Mouse (Mus musculus) hindbrain, postnatal 0 days (tissue): ENCODE results near the gene Aurkaip1. TPM values are rescaled to one million over a fixed set of nuclear protein-coding genes. Genes with fewer than 3 reads are reported as not detected.

Experiments used
- ATAC-seq: fragments of 200-750 bp; cut with Nextera tagmentation; 2 replicates; pipeline ENCODE4 v1.8.0; 2017; ENCODE audit warnings: mild to moderate bottlenecking, moderate TSS enrichment, moderate library complexity
- DNase-seq: peaks from one replicate; pipeline ENCODE4 v3.0.0-alpha.2; 2015; ENCODE audit warnings: low spot score
- H3K27ac ChIP-seq: fragments of 300-500 bp; sonication (generic); 2 replicates; pipeline ENCODE4 v1.5.1; 2014; ENCODE audit warnings: mild to moderate bottlenecking
- H3K27me3 ChIP-seq: fragments of 300-500 bp; sonication (generic); 2 replicates; pipeline ENCODE4 v1.6.1; 2014; ENCODE audit warnings: low read length, mixed read lengths; ENCODE audit not compliant: insufficient read depth
- H3K36me3 ChIP-seq: fragments of 300-500 bp; sonication (generic); 2 replicates; pipeline ENCODE4 v1.6.1; 2014; ENCODE audit warnings: low read length, mixed read lengths; ENCODE audit not compliant: insufficient read depth
- H3K4me1 ChIP-seq: fragments of 300-500 bp; sonication (generic); 2 replicates; pipeline ENCODE4 v1.6.1; 2014; ENCODE audit warnings: antibody characterized with exemption, low read length, mixed read lengths; ENCODE audit not compliant: insufficient read depth
- H3K4me2 ChIP-seq: fragments of 300-500 bp; sonication (generic); 2 replicates; pipeline ENCODE4 v1.6.1; 2014; ENCODE audit warnings: low read depth, mild to moderate bottlenecking, low read length, moderate library complexity, mixed read lengths
- H3K4me3 ChIP-seq: fragments of 300-500 bp; sonication (generic); 2 replicates; pipeline ENCODE4 v1.5.1; 2014; ENCODE audit warnings: low read length
- H3K9ac ChIP-seq: fragments of 300-500 bp; sonication (generic); replicated peaks from 2 replicates; pipeline ENCODE4 v1.6.1; 2014; ENCODE audit warnings: mild to moderate bottlenecking, low read length, moderate library complexity, mixed read lengths
- H3K9me3 ChIP-seq: fragments of 300-500 bp; sonication (generic); 2 replicates; pipeline ENCODE4 v1.6.1; 2016; ENCODE audit warnings: low read length, mixed read lengths
- CTCF ChIP-seq: IDR thresholded peaks from 2 replicates; pipeline ENCODE4 v1.5.1; 2016; ENCODE audit warnings: antibody characterized with exemption, control low read depth, low read depth
- WGBS: fragments of 180-500 bp; shearing (Covaris S2); extraction: QIAGEN DNeasy Blood & Tissue Kit; methylation state at CpG from one replicate; pipeline ENCODE4 v1.1.7; 2014; 5-methylcytosine and 5-hydroxymethylcytosine counted together
- polyA plus RNA-seq: library from polyadenylated mRNA; unstranded; fragments of >200 nt; fragmentation: Nextera tagmentation; extraction: Ambion mirVana; gene quantifications from 2 replicates; pipeline ENCODE4 v1.2.1, GENCODE M21; 2015
- total RNA-seq: library from RNA; depleted of rRNA; stranded (reverse); fragments of >200 nt; gene quantifications from 2 replicates; pipeline ENCODE4 v1.2.3, GENCODE M21; 2014

Aurkaip1 gene
- total and polyA plus RNA-seq, 2 experiments from 2014 or later = 143 to 162 TPM

GRCm38 (mm10) chr4:155823443-155823842 is 7.6 kb upstream of the Aurkaip1 start:
- Histone ChIP-seq H3K9me3 (no peaks in the 10 kb centered on the region), H3K4me2 (no peak overlapping the region), H3K4me1 (no peaks in the 10 kb centered on the region), H3K4me3 (no peak overlapping the region), H3K27ac (no peak overlapping the region), H3K9ac (no peak overlapping the region), H3K27me3 (no peaks in the 10 kb centered on the region), H3K36me3 (peaks cover 65% of the 10 kb centered on the region)
- ATAC-seq = no peak
- DNase-seq = no peak
- WGBS = 96% methylated on average over 16 of the region's 16 CpGs
- TF ChIP-seq CTCF = no peak

- no peak for TF ChIP-seq CTCF
- H3K27ac ChIP-seq = no peak overlapping the region
These were observed 1.2 kb upstream of the Aurkaip1 start for GRCm38 (mm10) chr4:155829866-155830265.

GRCm38 (mm10) chr4:155830596-155830995 is 476 bp upstream of the Aurkaip1 start:
- no peak for ATAC-seq
- H3K27ac ChIP-seq = no peak overlapping the region

More at GRCm38 (mm10) chr4:155829866-155830265, 1.2 kb upstream of the Aurkaip1 start:
- ATAC-seq (no peak), DNase-seq (no peak)
- no peak overlapping the region for H3K4me2 ChIP-seq
- H3K36me3 ChIP-seq = peaks cover 15% of the 10 kb centered on the region; the same call in 1 of the 2 replicates
- 95% methylated on average over 4 of the region's 4 CpGs for WGBS
- H3K4me3 ChIP-seq = no peak overlapping the region
- H3K9ac ChIP-seq = no peak overlapping the region
- peaks cover 7% of the 10 kb centered on the region for H3K4me1 ChIP-seq
- no peaks in the 10 kb centered on the region for H3K27me3 ChIP-seq
- no peaks in the 10 kb centered on the region for H3K9me3 ChIP-seq

GRCm38 (mm10) chr4:155831831-155832230 is 759 bp downstream of the Aurkaip1 start:
- H3K4me3 ChIP-seq = peak overlapping the region; percentile 67
- under 1% methylated on average over 25 of the region's 25 CpGs for WGBS
- ATAC-seq = no peak; the same call in 1 of the 2 replicates
- H3K4me2 ChIP-seq = peak overlapping the region; percentile 93
- no peaks in the 10 kb centered on the region for H3K9me3 ChIP-seq
- peak overlapping the region; percentile 75 for H3K27ac ChIP-seq
- H3K27me3 ChIP-seq = no peaks in the 10 kb centered on the region
- DNase-seq = no peak
- TF ChIP-seq CTCF = no peak
- H3K36me3 ChIP-seq = peaks cover 8% of the 10 kb centered on the region; the same call in 1 of the 2 replicates
- peak overlapping the region; percentile 79 for H3K9ac ChIP-seq
- peaks cover 7% of the 10 kb centered on the region for H3K4me1 ChIP-seq

More at GRCm38 (mm10) chr4:155830596-155830995, 476 bp upstream of the Aurkaip1 start:
- no peak overlapping the region for H3K9ac ChIP-seq
- H3K4me2 ChIP-seq = peak overlapping the region; percentile 93; the same call in 1 of the 2 replicates
- no peak for DNase-seq
- TF ChIP-seq CTCF = no peak
- no peaks in the 10 kb centered on the region for H3K9me3 ChIP-seq
- no peaks in the 10 kb centered on the region for H3K27me3 ChIP-seq
- 52% methylated on average over 8 of the region's 8 CpGs for WGBS
- H3K4me3 ChIP-seq = peak overlapping the region; percentile 67
- peaks cover 7% of the 10 kb centered on the region for H3K4me1 ChIP-seq
- peaks cover 11% of the 10 kb centered on the region; the same call in 1 of the 2 replicates for H3K36me3 ChIP-seq

GRCm38 (mm10) chr4:155832321-155832720 is 1.2 kb downstream of the Aurkaip1 start:
- DNase-seq (no peak), ATAC-seq (no peak)
- H3K9ac ChIP-seq = peak overlapping the region; percentile 79
- no peaks in the 10 kb centered on the region for H3K9me3 ChIP-seq
- 54% methylated on average over 10 of the region's 10 CpGs for WGBS
- peaks cover 7% of the 10 kb centered on the region for H3K4me1 ChIP-seq
- H3K27me3 ChIP-seq = no peaks in the 10 kb centered on the region
- peak overlapping the region; percentile 67 for H3K4me3 ChIP-seq
- H3K27ac ChIP-seq = peak overlapping the region; percentile 75; the same call in 1 of the 2 replicates
- TF ChIP-seq CTCF = no peak
- peaks cover 8% of the 10 kb centered on the region; the same call in 1 of the 2 replicates for H3K36me3 ChIP-seq
- peak overlapping the region; percentile 93 for H3K4me2 ChIP-seq

GRCm38 (mm10) chr4:155833234-155833633 is 2.2 kb downstream of the Aurkaip1 start:
- H3K9ac ChIP-seq = no peak overlapping the region

GRCm38 (mm10) chr4:155833836-155834235 is 2.8 kb downstream of the Aurkaip1 start:
- 0 out of 2 replicates have a peak, but pooled peaks cover 4% of the 10 kb centered on the region for H3K36me3 ChIP-seq
- no peak overlapping the region for H3K4me2 ChIP-seq
- peak; percentile 78 for TF ChIP-seq CTCF
- H3K27ac ChIP-seq = peak overlapping the region; percentile 17; the same call in 1 of the 2 replicates
- H3K9ac ChIP-seq = no peak overlapping the region
- H3K27me3 ChIP-seq = no peaks in the 10 kb centered on the region
- H3K4me3 ChIP-seq = no peak overlapping the region
- H3K4me1 ChIP-seq = peaks cover 7% of the 10 kb centered on the region
- WGBS = 22% methylated on average over 2 of the region's 2 CpGs
- DNase-seq = peak; percentile 87
- ATAC-seq = peak; percentile 11; the same call in 1 of the 2 replicates
- no peaks in the 10 kb centered on the region for H3K9me3 ChIP-seq

More at GRCm38 (mm10) chr4:155833234-155833633, 2.2 kb downstream of the Aurkaip1 start:
- Histone ChIP-seq H3K36me3 (0 out of 2 replicates have a peak, but pooled peaks cover 4% of the 10 kb centered on the region), H3K4me3 (no peak overlapping the region), H3K9me3 (no peaks in the 10 kb centered on the region), H3K27ac (no peak overlapping the region), H3K4me2 (0 out of 2 replicates have a peak overlapping the region, but pooled peaks have one; percentile 93), H3K27me3 (no peaks in the 10 kb centered on the region), H3K4me1 (peaks cover 7% of the 10 kb centered on the region)
- DNase-seq (no peak), ATAC-seq (no peak)
- 95% methylated on average over 4 of the region's 4 CpGs for WGBS
- no peak for TF ChIP-seq CTCF
